Mouse (Mus musculus): ENCODE measurements at regions not wholly inside any gene's neighbourhood (a gene's known extent, or its start where the extent isn't known, plus 50 kb on each side); places are given as distances from the start of the nearest gene placed in this dataset.

DNA sequence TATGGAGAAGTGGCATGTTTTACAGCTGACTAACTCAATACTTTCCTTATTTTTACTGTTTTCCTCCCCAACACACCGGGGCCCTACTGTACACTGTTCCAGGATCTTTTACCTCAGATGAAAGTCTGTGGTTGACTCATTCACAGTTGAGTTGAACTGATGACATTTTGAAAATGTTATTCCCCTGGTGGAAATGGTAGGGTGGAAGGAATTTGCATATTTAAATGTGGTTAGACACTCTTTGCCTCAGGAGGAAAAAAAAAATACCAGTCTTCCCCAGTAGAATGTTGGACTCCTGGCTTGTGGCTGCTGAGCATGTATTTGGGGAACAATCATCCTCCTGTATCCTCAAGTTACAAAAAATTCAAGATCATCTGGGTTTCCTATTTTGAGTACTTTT lies 159.7 kb upstream of the Vwde start:
- ATAC-seq (replicated peaks; ENCODE audit: low FRiP score, low read depth) (no peak), DNase-seq (ENCODE audit: low spot score) (no peak)
- H3K27ac ChIP-seq: no peak overlapping the region
- no peaks in the 10 kb centered on the region for H3K4me1 ChIP-seq (replicated peaks; ENCODE audit: insufficient read depth, low read length)
- no peak overlapping the region for H3K4me3 ChIP-seq (replicated peaks; ENCODE audit: low read depth, low read length)
- H3K9me3 ChIP-seq (replicated peaks; ENCODE audit: low read length): no peaks in the 10 kb centered on the region
- no peak overlapping the region for H3K4me2 ChIP-seq (ENCODE audit: low read length)
- TF ChIP-seq CTCF (IDR thresholded peaks at IDR 0.05; ENCODE audit: low read depth): no peak
- WGBS: 88% methylated on average over 1 of the region's 1 CpGs
- H3K9ac ChIP-seq (ENCODE audit: low read depth, low read length): no peak overlapping the region
- H3K36me3 ChIP-seq (ENCODE audit: insufficient read depth, low read length): no peaks in the 10 kb centered on the region
- H3K27me3 ChIP-seq (ENCODE audit: insufficient read depth, low read length): no peaks in the 10 kb centered on the region

DNA sequence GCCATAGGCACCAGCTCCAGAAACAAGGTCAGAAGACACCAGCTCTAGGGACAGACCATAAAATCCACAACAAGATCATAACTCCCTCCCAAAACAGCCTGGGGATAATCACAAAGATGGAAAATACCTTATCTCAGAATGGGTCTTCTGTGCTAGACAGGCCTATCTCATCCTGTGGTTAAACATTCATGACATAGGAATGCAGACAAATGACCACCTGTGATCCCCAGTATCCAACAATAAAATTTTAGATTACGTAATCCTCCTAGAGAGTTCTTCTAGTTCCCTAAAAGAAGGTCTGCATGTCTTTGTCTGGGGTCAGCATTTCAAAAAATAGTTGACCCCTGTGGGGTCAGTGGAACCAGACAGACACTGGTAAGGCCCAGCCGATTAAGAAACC lies 158.4 kb upstream of the Vwde start:
- no peak overlapping the region for H3K9ac ChIP-seq (ENCODE audit: low read depth, low read length)
- no peak overlapping the region for H3K27ac ChIP-seq
- TF ChIP-seq CTCF (IDR thresholded peaks at IDR 0.05; ENCODE audit: low read depth): no peak
- H3K9me3 ChIP-seq (replicated peaks; ENCODE audit: low read length): no peaks in the 10 kb centered on the region
- ATAC-seq (replicated peaks; ENCODE audit: low FRiP score, low read depth) (no peak), DNase-seq (ENCODE audit: low spot score) (no peak)
- H3K27me3 ChIP-seq (ENCODE audit: insufficient read depth, low read length): no peaks in the 10 kb centered on the region
- no peak overlapping the region for H3K4me2 ChIP-seq (ENCODE audit: low read length)
- no peaks in the 10 kb centered on the region for H3K4me1 ChIP-seq (replicated peaks; ENCODE audit: insufficient read depth, low read length)
- H3K4me3 ChIP-seq (replicated peaks; ENCODE audit: low read depth, low read length): no peak overlapping the region
- WGBS: 84% methylated on average over 2 of the region's 2 CpGs
- no peaks in the 10 kb centered on the region for H3K36me3 ChIP-seq (ENCODE audit: insufficient read depth, low read length)

DNA sequence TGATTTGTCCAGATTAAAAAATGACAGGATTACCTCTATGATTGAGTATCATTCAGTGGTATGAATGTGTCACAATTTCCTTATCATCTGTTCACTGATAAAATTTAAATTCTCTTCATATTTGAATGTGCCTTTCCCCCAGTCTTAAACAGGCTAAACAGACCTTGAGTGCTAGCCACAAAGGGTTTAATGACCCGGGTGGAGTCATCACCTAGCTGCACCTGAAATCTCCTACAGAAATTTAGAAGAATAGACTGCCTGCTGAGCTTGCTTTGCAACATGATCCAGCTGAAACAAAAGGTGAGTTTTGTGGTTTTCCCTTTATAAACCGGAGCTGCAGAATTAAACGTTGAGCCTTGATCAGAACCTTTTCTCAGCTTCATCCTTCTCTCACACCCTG lies 156.1 kb upstream of the Vwde start:
- ATAC-seq (replicated peaks; ENCODE audit: low FRiP score, low read depth): no peak
- no peaks in the 10 kb centered on the region for H3K36me3 ChIP-seq (ENCODE audit: insufficient read depth, low read length)

DNA sequence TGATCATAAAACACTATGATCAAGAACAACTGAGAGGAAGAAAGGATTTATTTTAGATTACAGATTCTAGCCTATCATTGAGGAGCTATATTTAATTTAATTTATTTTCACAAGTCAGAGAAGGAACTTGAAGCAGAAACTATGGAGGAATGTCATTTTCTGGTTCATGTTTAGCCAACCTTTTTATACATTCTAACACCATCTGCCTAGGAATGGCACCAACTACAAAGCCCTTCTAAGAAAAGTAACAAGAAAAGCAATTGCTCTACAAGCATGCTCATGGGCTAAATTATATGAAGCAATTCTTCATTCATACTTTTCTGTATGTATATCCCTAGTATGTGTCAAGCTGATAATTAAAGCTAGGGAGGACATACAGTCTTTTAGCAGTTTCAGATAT lies 155.0 kb upstream of the Vwde start:
- Histone ChIP-seq H3K4me3 (replicated peaks; ENCODE audit: low read depth, low read length) (no peak overlapping the region), H3K9me3 (replicated peaks; ENCODE audit: low read length) (no peaks in the 10 kb centered on the region), H3K36me3 (ENCODE audit: insufficient read depth, low read length) (no peaks in the 10 kb centered on the region), H3K27ac (no peak overlapping the region), H3K4me1 (replicated peaks; ENCODE audit: insufficient read depth, low read length) (no peaks in the 10 kb centered on the region), H3K4me2 (ENCODE audit: low read length) (no peak overlapping the region), H3K27me3 (ENCODE audit: insufficient read depth, low read length) (no peaks in the 10 kb centered on the region), H3K9ac (ENCODE audit: low read depth, low read length) (no peak overlapping the region)
- DNase-seq (ENCODE audit: low spot score) (no peak), ATAC-seq (replicated peaks; ENCODE audit: low FRiP score, low read depth) (no peak)
- TF ChIP-seq CTCF (IDR thresholded peaks at IDR 0.05; ENCODE audit: low read depth): no peak

More for the DNA sequence above, 156.1 kb upstream of the Vwde start:
- Histone ChIP-seq H3K27me3 (ENCODE audit: insufficient read depth, low read length) (no peaks in the 10 kb centered on the region), H3K9me3 (replicated peaks; ENCODE audit: low read length) (no peaks in the 10 kb centered on the region), H3K4me1 (replicated peaks; ENCODE audit: insufficient read depth, low read length) (no peaks in the 10 kb centered on the region), H3K27ac (no peak overlapping the region), H3K4me2 (ENCODE audit: low read length) (no peak overlapping the region), H3K9ac (ENCODE audit: low read depth, low read length) (no peak overlapping the region), H3K4me3 (replicated peaks; ENCODE audit: low read depth, low read length) (no peak overlapping the region)
- TF ChIP-seq CTCF (IDR thresholded peaks at IDR 0.05; ENCODE audit: low read depth): no peak
- WGBS: 66% methylated on average over 3 of the region's 3 CpGs
- no peak for DNase-seq (ENCODE audit: low spot score)

DNA sequence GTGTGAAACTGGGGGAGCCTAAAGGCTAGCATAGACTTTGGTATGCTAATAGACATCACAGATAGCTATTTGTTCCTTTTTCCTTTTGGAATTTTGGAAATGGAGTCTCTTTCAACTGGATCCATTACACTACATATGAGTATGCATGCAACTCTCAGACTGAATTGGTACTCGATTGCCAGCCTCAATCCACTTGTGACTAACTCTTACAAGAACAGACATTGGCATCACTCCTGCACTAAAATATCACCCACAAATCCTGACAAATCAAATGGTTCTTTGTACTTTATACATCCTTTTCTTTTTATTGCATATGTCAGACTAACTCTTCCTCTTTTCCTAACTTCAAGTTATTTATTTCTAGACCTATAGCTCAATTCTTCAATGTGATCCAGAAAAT lies 149.1 kb upstream of the Vwde start:
- Histone ChIP-seq H3K36me3 (ENCODE audit: insufficient read depth, low read length) (no peaks in the 10 kb centered on the region), H3K4me2 (ENCODE audit: low read length) (no peak overlapping the region), H3K4me1 (replicated peaks; ENCODE audit: insufficient read depth, low read length) (no peaks in the 10 kb centered on the region), H3K27me3 (ENCODE audit: insufficient read depth, low read length) (no peaks in the 10 kb centered on the region), H3K9ac (ENCODE audit: low read depth, low read length) (no peak overlapping the region), H3K27ac (no peak overlapping the region), H3K9me3 (replicated peaks; ENCODE audit: low read length) (no peaks in the 10 kb centered on the region), H3K4me3 (replicated peaks; ENCODE audit: low read depth, low read length) (no peak overlapping the region)
- ATAC-seq (replicated peaks; ENCODE audit: low FRiP score, low read depth) (no peak), DNase-seq (ENCODE audit: low spot score) (no peak)
- WGBS: 84% methylated on average over 1 of the region's 1 CpGs
- TF ChIP-seq CTCF (IDR thresholded peaks at IDR 0.05; ENCODE audit: low read depth): no peak

DNA sequence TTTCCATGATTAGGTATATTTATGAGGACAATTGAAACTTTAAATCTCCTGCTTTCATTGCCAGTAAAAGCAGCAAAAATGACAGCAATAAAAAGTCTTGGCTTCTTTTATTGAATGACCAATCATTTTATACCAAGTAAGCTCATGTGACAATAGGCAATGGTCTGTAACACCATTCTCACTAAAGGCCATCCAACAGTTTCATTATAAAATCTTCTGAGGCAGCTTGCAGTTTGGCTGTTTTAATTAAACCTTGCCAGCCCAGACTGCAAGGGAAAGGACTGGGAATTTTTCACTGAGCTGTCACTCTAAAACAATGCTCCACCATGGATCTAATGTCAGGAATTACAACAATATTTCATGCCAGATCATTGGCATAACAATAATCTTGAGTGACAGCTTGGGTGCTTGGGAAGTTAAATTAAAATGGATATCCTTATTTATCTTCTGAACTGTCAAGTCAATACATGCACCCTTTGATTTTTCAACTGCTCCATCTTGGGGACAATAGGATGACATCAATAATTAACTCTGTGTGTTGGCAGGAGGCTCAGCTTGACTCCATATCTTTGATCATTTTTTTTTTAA lies 145.0 kb upstream of the Vwde start:
- Histone ChIP-seq H3K36me3 (ENCODE audit: insufficient read depth, low read length) (no peaks in the 10 kb centered on the region), H3K4me1 (replicated peaks; ENCODE audit: insufficient read depth, low read length) (no peaks in the 10 kb centered on the region), H3K4me2 (ENCODE audit: low read length) (no peak overlapping the region), H3K27me3 (ENCODE audit: insufficient read depth, low read length) (no peaks in the 10 kb centered on the region), H3K27ac (no peak overlapping the region), H3K4me3 (replicated peaks; ENCODE audit: low read depth, low read length) (no peak overlapping the region), H3K9me3 (replicated peaks; ENCODE audit: low read length) (no peaks in the 10 kb centered on the region), H3K9ac (ENCODE audit: low read depth, low read length) (no peak overlapping the region)
- ATAC-seq (replicated peaks; ENCODE audit: low FRiP score, low read depth) (no peak), DNase-seq (ENCODE audit: low spot score) (no peak)
- TF ChIP-seq CTCF (IDR thresholded peaks at IDR 0.05; ENCODE audit: low read depth): no peak
